Comparison of ENCODE assay signal across 8 mouse cellular contexts in the genomic region with DNA sequence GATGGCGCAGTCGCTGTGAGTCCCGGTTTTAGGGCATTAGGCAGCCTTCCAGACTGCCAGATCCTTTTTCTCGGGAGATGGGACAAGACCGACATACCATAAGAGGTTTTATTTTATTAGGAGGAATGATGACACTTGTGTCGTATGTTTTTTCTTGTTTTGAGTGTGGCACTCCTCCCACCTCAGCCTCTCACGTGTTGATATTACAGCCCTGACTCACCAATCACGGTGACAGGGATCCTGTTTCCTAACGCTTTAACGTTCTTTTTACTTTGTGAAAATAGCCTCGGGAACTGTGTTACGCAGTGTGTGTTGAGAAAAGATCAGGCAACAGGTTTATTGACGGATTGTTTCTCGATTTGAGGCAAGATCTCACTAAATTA. TPM values are rescaled to one million over a fixed set of nuclear protein-coding genes. Genes with fewer than 3 reads are reported as not detected.
A peak's percentile ranks its signal among the peaks of the same experiment; 100 is the strongest.
DNase-seq lines count a peak whose midpoint lies in the region; ATAC-seq and TF ChIP-seq lines count a peak whose summit lies in the region.

No protein-coding gene starts in this region.

- peak overlapping the region; percentile 86 for H3K9ac ChIP-seq in embryonic facial prominence, embryonic 11.5 days (replicated peaks; ENCODE audit: low read length)
- peak overlapping the region; percentile 72 for H3K9ac ChIP-seq in hindbrain, embryonic 11.5 days (ENCODE audit: low read depth, low read length)
- H3K9ac ChIP-seq in liver, postnatal 0 days (replicated peaks), result peak overlapping the region; percentile 99
- H3K9ac ChIP-seq in neural tube, embryonic 15.5 days (replicated peaks), result peak overlapping the region; percentile 87

- peak; percentile 68 for DNase-seq in kidney, adult 9 months
- no peak for DNase-seq in kidney, adult 18-20 months
- no peak for DNase-seq in G1E (ENCODE audit: low spot score)
- DNase-seq in embryonic facial prominence, embryonic 11.5 days (ENCODE audit: low spot score), result peak; percentile 46
- DNase-seq in hindbrain, embryonic 11.5 days (ENCODE audit: low spot score), result no peak
- no peak for DNase-seq in liver, postnatal 0 days
- no peak for DNase-seq in right cerebral cortex, postnatal 36 days (ENCODE audit: low spot score in 2 of 2)

- H3K4me3 ChIP-seq in G1E (ENCODE audit: low read depth, low read length), result peak overlapping the region; percentile 91
- peak overlapping the region; percentile 100 for H3K4me3 ChIP-seq in embryonic facial prominence, embryonic 11.5 days (ENCODE audit: low read depth, low read length)
- peak overlapping the region; percentile 75 for H3K4me3 ChIP-seq in hindbrain, embryonic 11.5 days (ENCODE audit: low read depth, low read length)
- H3K4me3 ChIP-seq in liver, postnatal 0 days (ENCODE audit: low read depth, low read length), result peak overlapping the region; percentile 100
- peak overlapping the region; percentile 88 for H3K4me3 ChIP-seq in neural tube, embryonic 15.5 days (replicated peaks)

- H3K36me3 ChIP-seq in G1E (replicated peaks), result peaks cover 49% of the 10 kb centered on the region
- peaks cover 6% of the 10 kb centered on the region for H3K36me3 ChIP-seq in embryonic facial prominence, embryonic 11.5 days (replicated peaks; ENCODE audit: control insufficient read depth, insufficient read depth, low read depth, low read length)
- peaks cover 6% of the 10 kb centered on the region for H3K36me3 ChIP-seq in hindbrain, embryonic 11.5 days (ENCODE audit: control insufficient read depth, insufficient read depth, low read length)
- H3K36me3 ChIP-seq in liver, postnatal 0 days (replicated peaks; ENCODE audit: insufficient read depth, low read length), result peaks cover 36% of the 10 kb centered on the region
- H3K36me3 ChIP-seq in neural tube, embryonic 15.5 days, result peaks cover 24% of the 10 kb centered on the region

- WGBS in embryonic facial prominence, embryonic 11.5 days, result 7% methylated on average over 14 of the region's 14 CpGs
- 14% methylated on average over 14 of the region's 14 CpGs for WGBS in hindbrain, embryonic 11.5 days
- 6% methylated on average over 14 of the region's 14 CpGs for WGBS in liver, postnatal 0 days (ENCODE audit: insufficient replicate concordance)
- 7% methylated on average over 14 of the region's 14 CpGs for WGBS in neural tube, embryonic 15.5 days

- H3K9me3 ChIP-seq in G1E (replicated peaks), result no peaks in the 10 kb centered on the region
- no peaks in the 10 kb centered on the region for H3K9me3 ChIP-seq in embryonic facial prominence, embryonic 11.5 days (replicated peaks; ENCODE audit: control insufficient read depth, low read length)
- no peaks in the 10 kb centered on the region for H3K9me3 ChIP-seq in hindbrain, embryonic 11.5 days (ENCODE audit: control insufficient read depth, low read length)
- no peaks in the 10 kb centered on the region for H3K9me3 ChIP-seq in liver, postnatal 0 days (ENCODE audit: low read length)
- no peaks in the 10 kb centered on the region for H3K9me3 ChIP-seq in neural tube, embryonic 15.5 days (replicated peaks)

- H3K27me3 ChIP-seq in G1E (ENCODE audit: insufficient read depth, low read length), result no peaks in the 10 kb centered on the region
- H3K27me3 ChIP-seq in embryonic facial prominence, embryonic 11.5 days (ENCODE audit: control insufficient read depth, insufficient read depth, low read length), result no peaks in the 10 kb centered on the region
- H3K27me3 ChIP-seq in hindbrain, embryonic 11.5 days (ENCODE audit: control insufficient read depth, insufficient read depth, low read length), result no peaks in the 10 kb centered on the region
- no peaks in the 10 kb centered on the region for H3K27me3 ChIP-seq in liver, postnatal 0 days (ENCODE audit: insufficient read depth, low read length)
- H3K27me3 ChIP-seq in neural tube, embryonic 15.5 days (replicated peaks), result no peaks in the 10 kb centered on the region

- TF ChIP-seq EP300 in liver, postnatal 0 days (IDR thresholded peaks at IDR 0.05; ENCODE audit: low read depth), result no peak

- no peak for TF ChIP-seq CTCF in G1E (IDR thresholded peaks at IDR 0.05; ENCODE audit: low read depth, low read length)
- TF ChIP-seq CTCF in liver, postnatal 0 days (IDR thresholded peaks at IDR 0.05; ENCODE audit: low read depth), result no peak

- peak overlapping the region; percentile 54 for H3K4me2 ChIP-seq in embryonic facial prominence, embryonic 11.5 days (ENCODE audit: low read depth, low read length)
- peak overlapping the region; percentile 80 for H3K4me2 ChIP-seq in hindbrain, embryonic 11.5 days (replicated peaks; ENCODE audit: low read depth, low read length)
- peak overlapping the region; percentile 91 for H3K4me2 ChIP-seq in liver, postnatal 0 days (ENCODE audit: low read depth, low read length)
- H3K4me2 ChIP-seq in neural tube, embryonic 15.5 days, result peak overlapping the region; percentile 72

- ATAC-seq in G1E (ENCODE audit: extremely low read depth, insufficient number of reproducible peaks, low FRiP score, poor library complexity, severe bottlenecking), result peak; percentile 17; the same call in 1 of the 2 replicates
- no peak for ATAC-seq in embryonic facial prominence, embryonic 11.5 days (replicated peaks; ENCODE audit: insufficient number of reproducible peaks, low FRiP score, low TSS enrichment, low read depth)
- ATAC-seq in hindbrain, embryonic 11.5 days (ENCODE audit: low FRiP score), result 0 out of 2 replicates have a peak, but pooled peaks have one; percentile 0
- ATAC-seq in liver, postnatal 0 days, result peak; percentile 54
- ATAC-seq in neural tube, embryonic 15.5 days (ENCODE audit: low FRiP score), result no peak

- H3K27ac ChIP-seq in embryonic facial prominence, embryonic 11.5 days (replicated peaks; ENCODE audit: low read depth, low read length), result no peak overlapping the region
- H3K27ac ChIP-seq in hindbrain, embryonic 11.5 days (ENCODE audit: low read depth, low read length), result peak overlapping the region; percentile 76; the same call in 1 of the 2 replicates
- peak overlapping the region; percentile 98 for H3K27ac ChIP-seq in liver, postnatal 0 days (ENCODE audit: low read depth)
- H3K27ac ChIP-seq in neural tube, embryonic 15.5 days (replicated peaks), result peak overlapping the region; percentile 90

- H3K4me1 ChIP-seq in G1E (ENCODE audit: insufficient read depth, low read depth, low read length), result peaks cover 52% of the 10 kb centered on the region
- H3K4me1 ChIP-seq in embryonic facial prominence, embryonic 11.5 days (ENCODE audit: control insufficient read depth, insufficient read depth, low read length), result no peaks in the 10 kb centered on the region
- peaks cover 5% of the 10 kb centered on the region; the same call in 1 of the 2 replicates for H3K4me1 ChIP-seq in hindbrain, embryonic 11.5 days (replicated peaks; ENCODE audit: control insufficient read depth, insufficient read depth, low read length)
- peaks cover 19% of the 10 kb centered on the region for H3K4me1 ChIP-seq in liver, postnatal 0 days (ENCODE audit: insufficient read depth)
- H3K4me1 ChIP-seq in neural tube, embryonic 15.5 days, result peaks cover 34% of the 10 kb centered on the region

RNA-seq across cellular contexts. Expression of a gene that starts 1.2 kb away (rescaled TPM):
- total RNA-seq in G1E (2014; fragmentation: Nextera tagmentation) (37.0 and 37.6 TPM in 2 replicates), G1E (2017) (35.1 and 42.3 TPM in 2 replicates)
- 6.8 TPM in 2 replicates for polyA plus RNA-seq in G1E (2012)
- polyA plus RNA-seq in embryonic facial prominence, embryonic 11.5 days (2014; fragmentation: Nextera tagmentation; extraction: Ambion mirVana), result 17.1 and 19.0 TPM in 2 replicates
- 15.0 and 20.9 TPM in 2 replicates for polyA plus RNA-seq in hindbrain, embryonic 11.5 days (2014; fragmentation: Nextera tagmentation; extraction: Ambion mirVana)
- 5.3 and 6.0 TPM in 2 replicates for polyA plus RNA-seq in liver, postnatal 0 days (2015; fragmentation: Nextera tagmentation; extraction: Ambion mirVana)
- 22.5 and 23.7 TPM in 2 replicates for polyA plus RNA-seq in neural tube, embryonic 15.5 days (2015; fragmentation: Nextera tagmentation; extraction: Ambion mirVana)

RNA-seq across cellular contexts. Expression of a gene that starts 8.8 kb away (rescaled TPM):
- total RNA-seq in G1E (2014; fragmentation: Nextera tagmentation) (410 and 496 TPM in 2 replicates), G1E (2017) (1,331 and 1,386 TPM in 2 replicates)
- 62.5 and 148 TPM in 2 replicates for polyA plus RNA-seq in G1E (2012)
- polyA plus RNA-seq in embryonic facial prominence, embryonic 11.5 days (2014; fragmentation: Nextera tagmentation; extraction: Ambion mirVana), result 844 and 899 TPM in 2 replicates
- polyA plus RNA-seq in hindbrain, embryonic 11.5 days (2014; fragmentation: Nextera tagmentation; extraction: Ambion mirVana), result 787 and 791 TPM in 2 replicates
- 446 and 482 TPM in 2 replicates for polyA plus RNA-seq in liver, postnatal 0 days (2015; fragmentation: Nextera tagmentation; extraction: Ambion mirVana)
- polyA plus RNA-seq in neural tube, embryonic 15.5 days (2015; fragmentation: Nextera tagmentation; extraction: Ambion mirVana), result 485 and 506 TPM in 2 replicates

RNA-seq across cellular contexts. Expression of a gene that starts 40.2 kb away (rescaled TPM):
- 17.4 and 17.6 TPM in 2 replicates for total RNA-seq in G1E (2014; fragmentation: Nextera tagmentation)
- 17.3 and 24.6 TPM in 2 replicates for total RNA-seq in G1E (2017)
- 5.8 and 11.4 TPM in 2 replicates for polyA plus RNA-seq in G1E (2012)
- 13.8 and 14.9 TPM in 2 replicates for polyA plus RNA-seq in embryonic facial prominence, embryonic 11.5 days (2014; fragmentation: Nextera tagmentation; extraction: Ambion mirVana)
- polyA plus RNA-seq in hindbrain, embryonic 11.5 days (2014; fragmentation: Nextera tagmentation; extraction: Ambion mirVana), result 18.7 and 23.0 TPM in 2 replicates
- polyA plus RNA-seq in liver, postnatal 0 days (2015; fragmentation: Nextera tagmentation; extraction: Ambion mirVana), result 2.4 and 2.7 TPM in 2 replicates
- 11.0 and 12.3 TPM in 2 replicates for polyA plus RNA-seq in neural tube, embryonic 15.5 days (2015; fragmentation: Nextera tagmentation; extraction: Ambion mirVana)

RNA-seq across cellular contexts. Expression of a gene that starts 54.6 kb away (rescaled TPM):
- total RNA-seq in G1E (2014; fragmentation: Nextera tagmentation), result 176 and 198 TPM in 2 replicates
- 106 and 113 TPM in 2 replicates for total RNA-seq in G1E (2017)
- polyA plus RNA-seq in G1E (2012), result 30.9 and 31.6 TPM in 2 replicates
- 328 and 365 TPM in 2 replicates for polyA plus RNA-seq in embryonic facial prominence, embryonic 11.5 days (2014; fragmentation: Nextera tagmentation; extraction: Ambion mirVana)
- polyA plus RNA-seq in hindbrain, embryonic 11.5 days (2014; fragmentation: Nextera tagmentation; extraction: Ambion mirVana), result 325 and 347 TPM in 2 replicates
- 61.8 and 64.2 TPM in 2 replicates for polyA plus RNA-seq in liver, postnatal 0 days (2015; fragmentation: Nextera tagmentation; extraction: Ambion mirVana)
- 193 and 199 TPM in 2 replicates for polyA plus RNA-seq in neural tube, embryonic 15.5 days (2015; fragmentation: Nextera tagmentation; extraction: Ambion mirVana)

Comparison
In these comparisons a context has a peak if more than half of its experiments do, and no peak if none do; other contexts are left out.
1. DNase-seq: peak in kidney, adult 9 months (single experiment) and embryonic facial prominence, embryonic 11.5 days (single experiment); none in kidney, adult 18-20 months (single experiment), G1E (single experiment), hindbrain, embryonic 11.5 days (single experiment), liver, postnatal 0 days (single experiment) and right cerebral cortex, postnatal 36 days (0 of 2).
2. ATAC-seq: peak in G1E (single experiment), hindbrain, embryonic 11.5 days (single experiment) and liver, postnatal 0 days (single experiment); none in embryonic facial prominence, embryonic 11.5 days (single experiment) and neural tube, embryonic 15.5 days (single experiment).
3. Peak in every context shown above with its lines, with median percentiles within 50 percentile points of each other: H3K4me3 ChIP-seq, H3K4me2 ChIP-seq and H3K9ac ChIP-seq.